Mouse (Mus musculus): Measurements from ENCODE around the gene Atp2b4. TPM values are rescaled to one million over a fixed set of nuclear protein-coding genes. Genes with fewer than 3 reads are reported as not detected.

Gene Atp2b4
- total and polyA plus RNA-seq, 3 experiments: 34.0 to 278 (median 85.7) TPM

GRCm38 (mm10) chr1:133658878-133659277, 142.0 kb downstream of the Atp2b4 start:
- Histone ChIP-seq H3K27me3 (ENCODE audit: insufficient read depth, low read length) (no peaks in the 10 kb centered on the region), H3K4me1 (ENCODE audit: insufficient read depth, low read depth, low read length) (peaks cover 61% of the 10 kb centered on the region), H3K9me3 (replicated peaks) (no peaks in the 10 kb centered on the region), H3K36me3 (replicated peaks) (peaks cover 50% of the 10 kb centered on the region), H3K4me3 (ENCODE audit: low read depth, low read length) (no peak overlapping the region)
- ATAC-seq (ENCODE audit: extremely low read depth, insufficient number of reproducible peaks, low FRiP score, poor library complexity, severe bottlenecking) (no peak), DNase-seq (ENCODE audit: low spot score) (no peak)
- TF ChIP-seq POLR2AphosphoS5 (IDR thresholded peaks at IDR 0.05; ENCODE audit: insufficient replicate concordance, low read depth, low read length) (no peak), GATA2 (IDR thresholded peaks at IDR 0.05; ENCODE audit: borderline replicate concordance, low read depth, low read length) (no peak)

- Histone ChIP-seq H3K4me3 (ENCODE audit: low read depth, low read length) (no peak overlapping the region), H3K9me3 (replicated peaks) (no peaks in the 10 kb centered on the region), H3K27me3 (ENCODE audit: insufficient read depth, low read length) (no peaks in the 10 kb centered on the region), H3K36me3 (replicated peaks) (peaks cover 66% of the 10 kb centered on the region), H3K4me1 (ENCODE audit: insufficient read depth, low read depth, low read length) (peaks cover 58% of the 10 kb centered on the region)
- TF ChIP-seq CTCF (IDR thresholded peaks at IDR 0.05; ENCODE audit: low read depth, low read length) (no peak), GATA2 (IDR thresholded peaks at IDR 0.05; ENCODE audit: borderline replicate concordance, low read depth, low read length) (no peak), POLR2AphosphoS5 (IDR thresholded peaks at IDR 0.05; ENCODE audit: insufficient replicate concordance, low read depth, low read length) (no peak), GATA1 (IDR thresholded peaks at IDR 0.05; ENCODE audit: borderline replicate concordance, low read length) (no peak), TAL1 (conservative IDR thresholded peaks at IDR 0.05; ENCODE audit: low read depth, low read length) (no peak)
- DNase-seq (ENCODE audit: low spot score) (no peak), ATAC-seq (ENCODE audit: extremely low read depth, insufficient number of reproducible peaks, low FRiP score, poor library complexity, severe bottlenecking) (no peak)
Measured at GRCm38 (mm10) chr1:133656811-133657210, 144.0 kb downstream of the Atp2b4 start.

GRCm38 (mm10) chr1:133653033-133653432, 147.8 kb downstream of the Atp2b4 start:
- peaks cover 53% of the 10 kb centered on the region for H3K4me1 ChIP-seq (ENCODE audit: insufficient read depth, low read depth, low read length)
- no peak overlapping the region for H3K4me3 ChIP-seq (ENCODE audit: low read depth, low read length)
- no peaks in the 10 kb centered on the region for H3K27me3 ChIP-seq (ENCODE audit: insufficient read depth, low read length)
- H3K9me3 ChIP-seq (replicated peaks): no peaks in the 10 kb centered on the region
- ATAC-seq (ENCODE audit: extremely low read depth, insufficient number of reproducible peaks, low FRiP score, poor library complexity, severe bottlenecking) (0 out of 2 replicates have a peak, but pooled peaks have one; percentile 22), DNase-seq (ENCODE audit: low spot score) (no peak)
- no peak for TF ChIP-seq GATA1 (IDR thresholded peaks at IDR 0.05; ENCODE audit: borderline replicate concordance, low read length)
- no peak for TF ChIP-seq TAL1 (conservative IDR thresholded peaks at IDR 0.05; ENCODE audit: low read depth, low read length)
- no peak for TF ChIP-seq GATA2 (IDR thresholded peaks at IDR 0.05; ENCODE audit: borderline replicate concordance, low read depth, low read length)
- H3K36me3 ChIP-seq (replicated peaks): peaks cover 78% of the 10 kb centered on the region

- no peak for ATAC-seq (ENCODE audit: extremely low read depth, insufficient number of reproducible peaks, low FRiP score, poor library complexity, severe bottlenecking)
- TF ChIP-seq GATA2 (IDR thresholded peaks at IDR 0.05; ENCODE audit: borderline replicate concordance, low read depth, low read length) (no peak), TAL1 (conservative IDR thresholded peaks at IDR 0.05; ENCODE audit: low read depth, low read length) (no peak), GATA1 (IDR thresholded peaks at IDR 0.05; ENCODE audit: borderline replicate concordance, low read length) (no peak), CTCF (IDR thresholded peaks at IDR 0.05; ENCODE audit: low read depth, low read length) (no peak), POLR2AphosphoS5 (IDR thresholded peaks at IDR 0.05; ENCODE audit: insufficient replicate concordance, low read depth, low read length) (no peak)
- Histone ChIP-seq H3K4me1 (ENCODE audit: insufficient read depth, low read depth, low read length) (peaks cover 41% of the 10 kb centered on the region), H3K27me3 (ENCODE audit: insufficient read depth, low read length) (no peaks in the 10 kb centered on the region), H3K4me3 (ENCODE audit: low read depth, low read length) (no peak overlapping the region), H3K36me3 (replicated peaks) (peaks cover 75% of the 10 kb centered on the region), H3K9me3 (replicated peaks) (no peaks in the 10 kb centered on the region)
- no peak for DNase-seq (ENCODE audit: low spot score)
Measured at GRCm38 (mm10) chr1:133650288-133651055, 150.4 kb downstream of the Atp2b4 start.

Other genes starting within 250 kb of the Atp2b4 start
- 170 and 200 TPM in 2 replicates for gene Snrpe, start 190.8 kb downstream of the Atp2b4 start, total RNA-seq (2014; fragmentation: Nextera tagmentation)
- gene Snrpe, start 190.8 kb downstream of the Atp2b4 start, total RNA-seq (2017): 1,043 and 1,097 TPM in 2 replicates
- gene Snrpe, start 190.8 kb downstream of the Atp2b4 start, polyA plus RNA-seq (2012): 25.3 and 33.5 TPM in 2 replicates
- gene Zbed6, start 140.2 kb downstream of the Atp2b4 start, total RNA-seq (2014; fragmentation: Nextera tagmentation): 31.5 and 42.4 TPM in 2 replicates
- 22.2 and 26.1 TPM in 2 replicates for gene Zbed6, start 140.2 kb downstream of the Atp2b4 start, total RNA-seq (2017)
- not detected in 2 replicates for gene Zbed6, start 140.2 kb downstream of the Atp2b4 start, polyA plus RNA-seq (2012)
- gene Gm38394, start 139.7 kb downstream of the Atp2b4 start, total RNA-seq (2014; fragmentation: Nextera tagmentation): 62.2 and 74.9 TPM in 2 replicates
- 16.6 and 22.2 TPM in 2 replicates for gene Gm38394, start 139.7 kb downstream of the Atp2b4 start, total RNA-seq (2017)
- gene Gm38394, start 139.7 kb downstream of the Atp2b4 start, polyA plus RNA-seq (2012): 6.8 and 7.9 TPM in 2 replicates
- 0.39 TPM in 1 of 2 replicates, not detected in the other for gene Lax1, start 110.9 kb downstream of the Atp2b4 start, total RNA-seq (2014; fragmentation: Nextera tagmentation)
- gene Lax1, start 110.9 kb downstream of the Atp2b4 start, total RNA-seq (2017): 0.16 and 0.17 TPM in 2 replicates
- gene Lax1, start 110.9 kb downstream of the Atp2b4 start, polyA plus RNA-seq (2012): not detected in 2 replicates
- gene Optc, start 107.0 kb upstream of the Atp2b4 start, total RNA-seq (2014; fragmentation: Nextera tagmentation): not detected in 2 replicates
- gene Optc, start 107.0 kb upstream of the Atp2b4 start, total RNA-seq (2017): 0.12 TPM in 1 of 2 replicates, not detected in the other
- not detected in 2 replicates for gene Optc, start 107.0 kb upstream of the Atp2b4 start, polyA plus RNA-seq (2012)
- gene Prelp, start 120.4 kb upstream of the Atp2b4 start, total RNA-seq (2014; fragmentation: Nextera tagmentation): not detected in 2 replicates
- gene Prelp, start 120.4 kb upstream of the Atp2b4 start, total RNA-seq (2017): 0.06 and 0.11 TPM in 2 replicates
- 0.04 and 0.10 TPM in 2 replicates for gene Prelp, start 120.4 kb upstream of the Atp2b4 start, polyA plus RNA-seq (2012)
- not detected in 2 replicates for gene Fmod, start 236.2 kb upstream of the Atp2b4 start, total RNA-seq (2014; fragmentation: Nextera tagmentation)
- gene Fmod, start 236.2 kb upstream of the Atp2b4 start, total RNA-seq (2017): 0.16 TPM in 1 of 2 replicates, not detected in the other
- not detected in 2 replicates for gene Fmod, start 236.2 kb upstream of the Atp2b4 start, polyA plus RNA-seq (2012)

All from G1E (cell line).